Mouse (Mus musculus): Measurements from ENCODE around the gene Wdr59. TPM values are rescaled to one million over a fixed set of nuclear protein-coding genes. Genes with fewer than 3 reads are reported as not detected.
A peak's percentile ranks its signal among the peaks of the same experiment; 100 is the strongest.
"Not testable (repeated sequence)": the region's sequence is repeated elsewhere in the genome, so short reads cannot be mapped to it uniquely, and the experiment has no call there.

Gene Wdr59
- total RNA-seq, 4 experiments from 2014 or later = 6.5 to 7.4 (median 7.0) TPM

DNA sequence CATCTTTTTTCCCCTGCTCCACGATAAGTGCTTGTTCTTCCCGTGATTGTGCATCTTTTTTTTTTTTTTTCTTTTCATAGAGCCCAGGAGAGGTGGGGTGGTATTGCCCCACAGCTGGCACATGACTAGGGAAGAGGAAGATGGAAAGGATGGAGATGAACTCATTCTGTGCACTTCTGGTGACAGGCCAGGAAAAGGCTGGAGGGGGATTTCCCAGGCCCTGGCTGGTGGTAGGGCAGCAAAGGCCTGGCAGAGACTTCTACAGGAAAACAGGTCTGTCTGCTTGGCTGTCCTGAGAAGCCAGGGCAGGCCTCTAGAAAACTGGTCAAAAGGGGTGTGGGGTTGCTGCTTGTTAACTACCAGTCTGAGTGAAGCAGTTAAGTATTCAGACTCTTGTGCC, 16.3 kb upstream of the Wdr59 start:
- DNase-seq (ENCODE audit: low spot score) = peak; percentile 48

DNA sequence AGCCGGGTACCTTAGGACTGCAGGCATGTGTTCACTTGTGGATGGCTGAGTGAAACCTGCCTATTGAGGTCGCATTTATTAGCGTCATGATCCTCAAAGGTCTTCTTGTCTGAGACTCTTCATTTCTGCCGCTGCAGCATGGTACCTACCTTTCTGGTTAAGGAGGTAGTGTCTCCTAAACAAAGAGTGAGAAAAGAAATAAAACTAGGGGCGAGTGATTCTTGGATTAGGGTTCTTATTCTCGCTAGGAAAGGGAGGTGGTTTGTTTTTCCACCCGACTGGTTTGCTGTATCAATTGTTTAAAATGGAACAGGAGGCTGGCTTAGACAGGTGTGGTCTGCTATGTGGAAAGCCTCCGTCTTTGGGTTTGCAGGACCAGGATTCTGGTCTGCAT, 15.9 kb upstream of the Wdr59 start:
- DNase-seq (ENCODE audit: low spot score) = no peak

DNA sequence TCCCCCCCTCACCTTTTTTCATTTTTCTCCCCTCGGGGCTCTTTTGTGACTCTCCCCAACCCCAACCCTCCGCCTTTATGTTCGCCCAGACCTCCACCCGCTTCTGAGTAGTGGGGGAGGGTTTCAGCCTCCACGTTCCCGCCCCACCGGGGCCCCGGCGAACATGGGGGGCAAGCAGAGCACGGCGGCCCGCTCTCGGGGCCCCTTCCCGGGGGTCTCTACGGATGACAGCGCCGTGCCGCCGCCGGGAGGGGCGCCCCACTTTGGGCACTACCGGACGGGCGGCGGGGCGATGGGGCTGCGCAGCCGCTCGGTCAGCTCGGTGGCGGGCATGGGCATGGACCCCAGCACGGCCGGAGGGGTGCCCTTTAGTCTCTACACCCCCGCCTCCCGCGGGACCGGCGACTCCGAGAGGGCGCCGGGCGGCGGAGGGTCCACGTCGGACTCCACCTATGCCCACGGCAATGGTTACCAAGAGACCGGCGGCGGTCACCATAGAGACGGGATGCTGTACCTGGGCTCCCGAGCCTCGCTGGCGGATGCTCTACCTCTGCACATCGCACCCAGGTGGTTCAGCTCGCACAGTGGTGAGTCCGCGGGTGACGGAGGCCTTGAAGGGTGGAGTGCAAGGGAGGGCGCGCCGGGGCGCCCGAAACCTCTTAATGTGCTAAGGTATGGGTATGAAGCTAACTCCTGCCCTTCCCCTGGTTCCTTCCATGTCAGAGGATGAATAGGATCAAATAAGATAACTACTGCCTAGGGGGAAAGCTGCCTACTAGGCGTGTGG, 15.3 kb upstream of the Wdr59 start:
- DNase-seq (ENCODE audit: low spot score) = no peak

DNA sequence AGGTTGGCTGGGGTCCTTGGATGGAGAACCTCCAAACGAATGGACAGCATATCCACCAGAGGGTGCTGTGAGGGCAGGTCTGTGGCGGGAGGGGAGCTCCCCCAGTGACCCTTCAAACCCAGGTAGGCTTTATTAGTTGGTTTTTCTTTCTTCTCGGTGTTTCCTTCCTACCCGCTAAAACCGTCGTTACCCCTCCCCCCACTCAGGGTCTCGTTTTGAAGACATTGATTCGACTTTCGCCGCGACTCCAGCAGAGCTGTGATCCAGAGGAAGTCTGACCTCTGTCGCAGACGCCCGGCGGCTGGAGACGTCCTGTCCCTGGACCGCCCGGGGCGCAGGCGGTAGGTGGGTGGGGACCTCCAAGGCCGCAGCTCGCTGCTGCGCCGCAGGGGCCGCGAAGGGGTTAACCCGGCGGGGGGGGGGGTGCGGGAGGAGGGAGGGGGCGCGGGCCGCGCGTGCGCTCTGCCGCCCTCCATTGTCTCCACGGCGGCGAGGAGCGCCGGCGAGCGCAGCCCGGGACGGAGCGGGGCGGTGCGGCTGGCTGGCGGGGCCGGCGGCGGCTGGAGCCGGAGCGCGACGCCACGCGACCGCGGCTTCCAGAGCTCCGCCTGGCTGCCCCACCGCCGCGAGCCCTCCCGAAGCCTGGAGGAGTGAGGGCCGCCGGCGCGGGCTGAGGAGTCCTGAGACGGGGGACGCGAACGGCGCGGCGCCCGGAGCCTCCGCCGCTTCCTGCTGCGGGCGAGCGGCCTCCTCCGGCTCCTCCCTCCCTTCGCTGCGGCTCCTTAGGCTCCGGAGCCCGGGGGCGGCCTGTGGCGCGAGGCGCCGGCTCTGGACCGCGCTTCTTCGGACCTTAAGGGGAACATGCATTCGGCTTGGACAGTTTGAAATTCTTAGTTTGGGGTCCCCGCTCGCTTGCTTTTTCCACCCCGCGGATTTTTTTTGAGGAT, 14.4 kb upstream of the Wdr59 start, which contains the start of gene Znrf1:
Znrf1 (plus strand) TSS at position 67 of the 947 bp plus-strand sequence.
- DNase-seq (ENCODE audit: low spot score) = peak; percentile 77

DNA sequence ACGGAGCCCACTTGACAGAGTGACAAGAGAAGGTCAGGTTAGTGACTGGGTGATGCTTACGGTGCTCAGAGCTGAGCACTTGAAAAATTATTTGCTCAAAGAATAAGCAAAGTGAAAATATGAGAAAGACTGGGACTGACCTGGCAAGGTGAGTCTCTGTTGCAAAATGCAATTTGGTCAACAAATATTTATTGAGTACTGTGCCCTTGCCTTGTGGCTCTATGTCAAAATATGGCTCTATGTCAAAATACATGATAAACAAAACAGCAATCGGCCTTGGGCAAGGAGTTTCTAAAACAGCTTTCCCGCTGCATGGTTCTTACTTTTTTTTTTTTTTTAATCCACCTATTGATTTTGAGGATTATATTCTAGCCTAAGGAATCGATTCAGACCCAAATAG, 13.6 kb upstream of the Wdr59 start:
- no peak for DNase-seq (ENCODE audit: low spot score)

DNA sequence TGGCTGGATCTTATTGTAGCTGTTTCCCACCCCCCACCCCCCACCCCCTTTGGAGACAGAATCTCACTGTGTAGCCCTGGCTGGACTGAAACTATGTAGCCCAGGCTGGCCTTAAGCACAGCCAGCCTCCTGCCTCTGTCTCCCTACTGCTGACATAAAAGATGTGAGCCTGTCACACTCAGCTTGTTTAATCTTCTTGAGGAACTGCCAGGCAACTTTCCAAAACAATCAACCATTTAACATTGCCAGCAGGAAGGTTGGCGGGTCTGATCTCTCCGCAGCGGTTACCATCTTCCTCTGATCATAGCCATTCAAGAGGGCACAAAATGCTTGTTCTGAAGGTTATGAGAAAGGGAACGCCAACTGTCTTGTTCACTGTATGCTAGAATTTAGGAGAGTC, 11.6 kb upstream of the Wdr59 start:
- DNase-seq (ENCODE audit: low spot score) = no peak

DNA sequence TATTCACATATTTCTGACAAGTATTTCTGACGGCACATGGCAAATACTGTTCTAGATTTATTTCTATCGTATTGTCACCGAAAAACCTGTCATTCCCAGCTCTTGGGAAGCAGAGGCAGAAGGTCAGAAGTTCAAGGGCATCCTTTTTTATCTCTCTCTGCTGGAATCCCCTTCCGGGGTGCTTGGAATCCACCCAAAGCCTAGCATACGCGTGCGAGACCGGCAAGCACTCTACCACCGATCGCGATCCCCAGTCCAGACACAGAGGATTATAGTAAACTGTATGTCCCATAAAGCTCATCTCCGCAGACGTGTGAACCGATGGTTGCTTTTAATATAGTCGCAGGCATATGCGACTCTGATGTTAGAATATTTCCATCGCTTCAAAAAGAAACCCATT, 9.7 kb upstream of the Wdr59 start:
- DNase-seq (ENCODE audit: low spot score) = no peak

DNA sequence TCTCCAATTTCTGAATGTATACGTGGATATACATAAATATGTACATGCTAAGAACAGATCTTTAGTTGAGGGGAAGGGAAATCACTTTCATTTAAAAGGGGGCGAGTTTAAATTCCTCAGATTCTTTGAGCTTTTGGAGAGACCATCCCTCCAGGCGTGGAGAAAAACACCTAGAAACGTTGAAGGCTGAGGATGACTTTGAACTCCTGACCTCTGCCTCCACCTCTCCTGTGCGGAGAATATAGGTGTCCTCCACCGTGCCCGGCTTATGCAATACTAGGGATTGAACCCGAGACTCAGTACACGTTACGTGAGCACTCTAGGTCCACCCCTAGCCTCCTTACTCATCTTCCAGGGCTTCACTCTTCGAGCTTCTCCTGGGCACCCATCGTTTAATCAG, 9.3 kb upstream of the Wdr59 start:
- no peak for DNase-seq (ENCODE audit: low spot score)

DNA sequence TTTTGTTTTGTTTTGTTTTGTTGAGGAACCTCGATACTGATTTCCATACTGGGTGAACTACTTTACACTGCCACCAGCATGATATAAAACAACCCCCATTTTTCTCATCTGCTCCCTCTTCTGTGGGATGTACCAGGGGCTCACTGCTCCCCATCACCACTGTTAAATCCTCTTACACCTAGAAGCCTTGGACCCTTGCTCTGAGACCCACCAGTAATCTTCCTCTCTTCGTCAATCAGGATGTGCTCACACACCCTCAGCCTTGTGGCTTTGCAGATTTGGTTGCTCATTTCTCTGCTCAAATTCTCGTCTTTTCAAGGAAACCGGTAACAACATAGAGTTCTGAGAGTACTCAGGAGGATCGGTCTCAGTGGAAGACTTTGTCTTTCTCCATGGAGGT, 6.2 kb upstream of the Wdr59 start:
- DNase-seq (ENCODE audit: low spot score) = no peak

DNA sequence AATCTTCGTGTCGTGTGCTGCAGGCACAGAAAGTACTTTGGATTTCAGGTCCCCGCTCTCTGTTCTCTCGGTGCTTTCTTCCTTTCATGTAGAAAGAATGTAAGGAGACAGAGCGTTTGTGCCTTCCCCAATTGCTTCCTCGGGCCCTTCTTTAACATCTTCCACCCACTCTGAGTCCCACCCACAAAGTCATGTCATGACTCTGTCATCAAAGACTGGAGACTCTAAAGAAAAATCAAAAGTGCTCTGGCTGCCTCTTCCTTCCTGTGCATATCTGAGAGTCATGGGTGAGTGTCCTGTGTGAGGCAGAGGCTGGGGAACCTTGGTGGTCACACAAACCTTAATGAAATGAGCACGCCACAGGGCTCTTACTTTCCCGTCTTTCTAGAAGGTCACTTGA, 5.3 kb upstream of the Wdr59 start:
- no peak for DNase-seq (ENCODE audit: low spot score)

DNA sequence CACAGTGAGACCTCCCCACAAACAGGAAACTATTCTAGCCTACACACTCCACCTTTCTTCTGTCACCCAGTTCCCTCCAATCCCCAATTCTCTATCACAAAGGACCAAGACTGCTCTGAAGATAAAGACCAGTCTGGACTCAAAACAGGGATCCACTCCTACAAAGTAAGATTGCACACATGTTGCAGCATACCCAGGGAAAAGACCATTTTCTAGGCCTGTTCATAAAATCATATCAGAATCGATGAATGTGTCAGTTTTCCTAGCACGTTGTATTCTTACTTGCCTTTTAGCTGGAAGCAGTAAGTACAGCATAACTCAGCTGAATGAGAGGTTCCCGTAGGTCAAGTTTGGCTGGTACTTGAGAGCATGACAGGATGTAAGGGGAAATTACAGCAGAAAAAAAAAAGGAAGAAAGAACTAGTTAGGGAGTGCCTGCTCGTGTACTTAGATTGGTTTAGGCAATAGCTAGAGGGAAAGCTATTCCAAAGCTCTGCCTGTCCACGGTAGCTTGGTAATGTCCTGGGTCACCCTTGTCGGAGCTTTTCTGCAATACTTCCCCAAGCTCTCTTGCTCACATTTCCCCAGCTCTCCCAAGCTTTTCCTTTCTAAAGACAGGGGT, 4.6 kb upstream of the Wdr59 start:
- no peak for DNase-seq (ENCODE audit: low spot score)

DNA sequence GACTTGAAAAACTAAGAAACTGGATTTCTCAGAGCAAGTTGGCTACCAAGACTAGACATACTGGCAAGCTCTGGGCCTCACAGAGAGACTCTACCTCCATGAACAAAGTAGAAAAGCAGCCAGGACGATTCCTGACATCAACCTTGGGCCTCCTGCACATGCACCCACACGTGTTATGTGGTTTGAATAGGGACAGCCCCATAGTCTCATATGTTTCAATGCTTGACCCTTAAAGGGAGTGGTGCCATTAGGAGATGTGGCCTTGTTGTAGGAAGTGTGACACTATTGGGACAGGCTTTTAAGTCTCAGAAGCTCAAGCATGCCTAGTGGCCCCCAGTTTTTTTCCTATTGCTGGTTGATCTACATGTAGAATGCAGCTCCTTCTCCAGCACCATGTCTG, 4.4 kb downstream of the Wdr59 start:
- no peak for DNase-seq (ENCODE audit: low spot score)

DNA sequence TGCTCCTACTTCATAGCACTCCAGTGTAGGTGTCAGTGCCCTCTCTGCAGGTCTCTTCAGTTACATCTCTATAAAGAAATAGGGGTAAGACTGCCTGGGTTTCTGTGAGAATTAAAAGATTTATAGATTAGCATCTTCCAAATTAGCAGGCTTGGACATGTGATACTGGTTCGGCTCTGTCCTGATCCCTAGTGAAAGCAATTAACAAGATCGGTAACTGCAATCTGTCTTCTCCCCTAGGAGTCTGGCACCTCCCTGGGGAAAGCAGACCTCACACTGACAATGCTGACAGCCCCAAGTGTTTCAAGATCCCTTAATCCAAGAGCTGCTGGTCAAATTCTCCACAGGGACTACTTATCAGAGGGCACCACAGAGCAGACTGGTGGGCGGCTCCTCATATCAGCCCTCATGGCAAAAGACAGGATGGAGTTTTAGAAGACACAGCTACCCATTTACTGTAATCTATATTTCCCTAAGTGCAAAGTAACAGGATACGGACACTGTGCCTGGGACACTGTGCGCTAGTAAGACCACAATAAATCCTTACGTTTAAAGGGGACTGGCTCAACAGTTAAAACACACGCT, 5.3 kb downstream of the Wdr59 start:
- DNase-seq (ENCODE audit: low spot score) = no peak

DNA sequence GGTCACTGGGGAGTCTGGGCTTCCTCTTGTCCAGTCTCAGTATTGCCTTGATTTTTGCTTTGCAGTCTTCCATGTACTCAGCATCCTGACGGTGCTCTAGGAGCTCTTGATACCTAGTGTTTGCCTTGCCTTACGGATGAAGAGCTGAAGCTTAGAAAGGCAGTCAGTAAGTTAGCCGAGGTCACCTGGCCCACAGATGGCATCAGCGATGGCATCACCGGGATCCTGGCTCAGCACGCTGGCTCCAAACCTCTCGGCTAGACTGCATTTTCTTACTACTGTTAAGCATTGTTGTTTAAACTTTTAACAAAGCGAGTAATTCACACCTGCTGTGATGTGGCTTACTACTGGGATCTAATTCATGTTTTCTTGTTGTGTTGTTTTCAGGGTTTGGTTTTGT, 8.4 kb downstream of the Wdr59 start:
- DNase-seq (ENCODE audit: low spot score) = no peak

DNA sequence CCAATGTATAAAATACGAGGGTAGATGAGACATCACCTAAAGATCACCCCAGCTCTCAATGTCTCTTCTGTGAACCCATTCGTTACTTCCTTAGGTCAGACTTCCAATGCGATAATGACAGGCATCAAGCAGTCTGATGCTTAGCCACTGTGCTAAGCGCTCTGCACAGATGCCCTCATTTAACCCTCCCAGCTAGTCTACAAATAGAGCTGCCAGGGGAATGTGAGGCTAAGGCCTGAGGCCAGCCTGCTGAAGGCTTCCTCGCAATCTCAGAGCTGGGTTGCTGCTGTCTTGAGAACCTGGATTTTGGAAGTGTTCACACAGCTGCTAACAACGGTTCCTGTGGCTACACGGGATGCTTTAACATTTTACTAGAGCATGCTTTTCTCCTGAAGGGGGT, 9.0 kb downstream of the Wdr59 start:
- DNase-seq (ENCODE audit: low spot score) = no peak

DNA sequence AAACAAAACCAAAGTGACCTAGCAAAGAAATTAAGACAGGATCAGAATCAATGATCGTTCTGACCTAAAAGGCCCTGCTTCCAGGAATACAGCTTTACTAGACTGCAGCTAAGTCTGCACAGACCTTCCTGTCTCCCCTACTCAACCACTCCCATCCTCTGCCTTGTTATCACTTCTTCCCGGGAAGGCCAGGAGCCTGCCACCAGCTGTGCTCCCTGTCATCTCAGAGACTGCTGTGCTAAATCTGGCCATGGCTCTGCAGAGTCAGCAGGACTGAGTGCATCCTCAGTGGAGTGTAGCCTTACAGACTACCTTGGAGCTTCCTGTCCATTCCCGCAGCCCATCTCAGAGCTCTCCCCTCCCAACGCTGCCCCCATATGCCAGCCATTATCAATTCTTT, 11.5 kb downstream of the Wdr59 start:
- no peak for DNase-seq (ENCODE audit: low spot score)

DNA sequence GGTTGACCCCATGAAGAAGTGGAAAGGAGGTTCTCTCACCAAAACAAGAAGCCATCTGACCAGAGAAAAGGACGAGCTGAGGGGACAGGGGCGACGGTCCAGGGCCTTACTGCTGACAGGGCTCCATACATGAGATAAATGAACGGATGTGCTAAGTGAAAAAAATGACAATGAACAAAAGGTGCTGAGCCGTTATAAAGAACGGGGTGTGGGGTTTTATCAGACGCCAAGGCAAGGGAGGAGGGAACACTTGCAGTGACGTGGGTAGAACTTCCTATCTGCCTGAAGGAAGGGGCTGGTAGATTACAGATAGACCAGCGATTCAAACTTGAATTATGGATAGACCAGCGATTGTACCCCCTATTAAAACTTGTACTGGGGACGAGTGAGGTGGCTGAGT, 12.6 kb downstream of the Wdr59 start:
- peak; percentile 43 for DNase-seq (ENCODE audit: low spot score)

DNA sequence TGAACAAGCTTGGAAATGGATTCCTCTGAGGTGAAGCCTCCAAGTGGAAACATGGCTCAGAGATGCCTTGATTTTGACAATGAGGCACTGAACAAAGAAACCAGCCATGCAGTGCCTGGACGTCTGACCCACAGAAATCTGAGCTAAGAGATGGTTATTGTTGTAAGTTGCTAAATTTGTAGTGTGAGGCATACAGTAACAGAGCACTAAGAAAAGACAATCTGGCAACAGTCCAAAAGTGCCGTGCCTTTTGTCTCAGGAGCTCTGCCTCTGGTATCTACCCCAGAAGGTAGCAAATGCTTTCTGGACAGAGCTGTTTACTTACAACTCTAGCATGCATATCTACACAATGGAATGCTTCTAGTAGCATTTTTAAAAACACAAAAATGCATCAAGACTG, 13.3 kb downstream of the Wdr59 start:
- peak; percentile 20 for DNase-seq (ENCODE audit: low spot score)

DNA sequence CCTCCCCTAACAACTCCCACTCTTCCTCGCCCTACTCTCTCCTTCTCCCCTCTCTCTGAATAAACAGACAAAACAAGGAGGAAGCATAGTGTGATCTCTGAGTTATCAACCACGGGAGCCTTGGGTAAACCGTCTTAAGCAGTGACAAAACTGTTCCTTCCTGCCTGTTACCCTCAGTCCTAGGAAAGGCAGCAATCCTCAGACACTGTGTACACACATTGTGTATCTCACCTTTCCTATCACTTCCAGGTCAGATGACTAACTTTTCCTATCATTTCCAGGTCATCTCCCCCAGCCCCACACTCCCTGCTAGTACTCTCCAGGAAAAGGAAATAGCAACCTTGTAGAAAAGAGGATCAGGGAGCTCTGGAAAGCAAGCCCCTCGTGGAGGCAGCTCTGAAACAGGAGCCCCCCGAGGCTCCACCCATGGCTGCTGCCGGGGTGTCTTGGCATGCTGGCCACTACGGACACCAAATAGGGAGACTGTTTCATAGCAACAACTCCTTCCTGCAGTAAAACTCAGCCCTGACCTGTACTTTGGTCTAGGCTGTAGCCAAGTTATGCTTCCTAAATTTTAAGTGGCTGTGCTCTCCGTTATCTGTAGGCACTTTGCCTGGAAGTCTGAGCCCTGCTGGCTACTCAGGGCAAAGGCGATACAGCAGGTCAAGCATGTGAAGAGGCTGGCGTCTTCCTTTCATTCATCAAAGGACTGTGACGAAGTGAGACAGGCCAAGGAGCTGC, 20.0 kb downstream of the Wdr59 start:
- peak; percentile 16 for DNase-seq (ENCODE audit: low spot score)

DNA sequence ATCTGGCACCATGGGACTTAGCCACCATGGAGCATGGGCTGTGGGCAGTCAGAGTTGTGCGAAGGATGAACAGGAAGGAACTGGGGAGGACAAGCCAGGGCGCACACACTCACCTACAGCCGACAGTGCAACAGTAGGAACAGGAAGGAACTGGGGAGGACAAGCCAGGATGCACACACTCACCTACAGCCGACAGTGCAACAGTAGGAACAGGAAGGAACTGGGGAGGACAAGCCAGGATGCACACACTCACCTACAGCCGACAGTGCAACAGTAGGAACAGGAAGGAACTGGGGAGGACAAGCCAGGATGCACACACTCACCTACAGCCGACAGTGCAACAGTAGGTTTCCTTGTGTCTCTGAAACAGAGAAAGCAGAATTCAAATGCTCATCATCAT, 23.6 kb downstream of the Wdr59 start:
- not testable (repeated sequence) for DNase-seq (ENCODE audit: low spot score)

DNA sequence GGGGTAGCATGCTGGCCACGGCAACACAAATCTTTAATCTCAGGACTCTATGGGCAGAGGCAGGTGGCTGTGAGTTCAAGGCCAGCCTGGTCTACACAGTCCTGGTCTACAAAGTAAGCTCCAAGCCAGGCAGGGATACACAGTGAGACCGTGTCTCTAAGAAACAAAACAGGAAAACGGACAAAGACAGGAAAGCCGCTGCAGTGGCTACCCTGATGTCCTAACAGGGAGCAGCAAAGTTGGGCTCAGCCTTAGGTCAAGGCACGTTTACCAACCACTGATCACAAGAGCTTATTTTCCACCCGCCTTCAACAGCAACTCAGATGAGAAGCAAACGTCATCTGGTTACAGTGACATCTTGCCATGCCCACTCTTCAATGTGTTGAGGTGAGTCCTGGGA, 25.6 kb downstream of the Wdr59 start:
- peak; percentile 46 for DNase-seq (ENCODE audit: low spot score)
